Comparison of ENCODE assay signal across 10 mouse cellular contexts in genomic region chr13:21996840-21997185, GRCm38 (mm10). TPM values are rescaled to one million over a fixed set of nuclear protein-coding genes. Genes with fewer than 3 reads are reported as not detected.
DNase-seq lines count a peak whose midpoint lies in the region; ATAC-seq and TF ChIP-seq lines count a peak whose summit lies in the region.
"Had no signal": no experiment of that assay in that cellular context is flagged by ENCODE, and none has a peak within 500 bp of the region (broad histone marks: within the 10 kb centered on the region; RNA-seq: fewer than 3 reads in every experiment).

No protein-coding gene starts in this region.

- no peak for ATAC-seq in lung, embryonic 15.5 days (ENCODE audit: borderline replicate concordance, extremely low read depth, low FRiP score, low TSS enrichment)
- no peak for ATAC-seq in limb, embryonic 11.5 days (ENCODE audit: insufficient number of reproducible peaks, low FRiP score, low TSS enrichment, low read depth)
- no peak for ATAC-seq in erythroid progenitor cell, adult 5-6 weeks (replicated peaks; ENCODE audit: low FRiP score, poor library complexity, severe bottlenecking)

- H3K4me1 ChIP-seq in lung, embryonic 15.5 days: peaks cover 14% of the 10 kb centered on the region
- no peaks in the 10 kb centered on the region for H3K4me1 ChIP-seq in embryonic fibroblast, embryonic 13.5 days (ENCODE audit: control insufficient read depth, insufficient read depth, low read length)
- H3K4me1 ChIP-seq in limb, embryonic 11.5 days (ENCODE audit: control insufficient read depth, insufficient read depth, low read length): peaks cover 10% of the 10 kb centered on the region

- WGBS in lung, embryonic 15.5 days: 2% methylated on average over 13 of the region's 13 CpGs
- WGBS in limb, embryonic 11.5 days: under 1% methylated on average over 13 of the region's 13 CpGs

- no peak for TF ChIP-seq POLR2A in embryonic fibroblast, embryonic 13.5 days (IDR thresholded peaks at IDR 0.05; ENCODE audit: low read depth, low read length)

- TF ChIP-seq CTCF in embryonic fibroblast, embryonic 13.5 days (IDR thresholded peaks at IDR 0.05; ENCODE audit: borderline replicate concordance, insufficient read depth, low read length): no peak

- peak overlapping the region; percentile 60 for H3K4me2 ChIP-seq in lung, embryonic 15.5 days
- peak overlapping the region; percentile 45 for H3K4me2 ChIP-seq in limb, embryonic 11.5 days (ENCODE audit: low read depth, severe bottlenecking)

- no peaks in the 10 kb centered on the region for H3K36me3 ChIP-seq in lung, embryonic 15.5 days
- no peaks in the 10 kb centered on the region for H3K36me3 ChIP-seq in limb, embryonic 11.5 days (ENCODE audit: control insufficient read depth, insufficient read depth, low read length)
- no peaks in the 10 kb centered on the region for H3K36me3 ChIP-seq in splenic B cell, adult 2 months (ENCODE audit: control insufficient read depth, insufficient read depth, low read length, poor library complexity, severe bottlenecking)

- no peak for DNase-seq in lung, postnatal 25 days (ENCODE audit: low spot score)
- peak; percentile 54 for DNase-seq in limb, embryonic 11.5 days (ENCODE audit: low spot score)
- DNase-seq in splenic B cell, adult 2 months (ENCODE audit: low read depth, low spot score): peak; percentile 20
- no peak for DNase-seq in spleen, postnatal 10 days (ENCODE audit: low spot score in 2 of 2)
- no peak for DNase-seq in adrenal gland, adult 8-10 months
- DNase-seq: adrenal gland, postnatal 25 days; kidney, adult 9 months had no signal

- H3K4me3 ChIP-seq in lung, embryonic 15.5 days: peak overlapping the region; percentile 31
- H3K4me3 ChIP-seq in embryonic fibroblast, embryonic 13.5 days (ENCODE audit: insufficient read depth, low read length): peak overlapping the region; percentile 72
- peak overlapping the region; percentile 23 for H3K4me3 ChIP-seq in limb, embryonic 11.5 days (ENCODE audit: low read depth, low read length)

- H3K27me3 ChIP-seq in lung, embryonic 15.5 days: peaks cover 68% of the 10 kb centered on the region
- H3K27me3 ChIP-seq in limb, embryonic 11.5 days (ENCODE audit: control insufficient read depth, insufficient read depth, low read length): peaks cover 55% of the 10 kb centered on the region
- H3K27me3 ChIP-seq in splenic B cell, adult 2 months (ENCODE audit: control insufficient read depth, insufficient read depth, low read length, poor library complexity, severe bottlenecking): peaks cover 3% of the 10 kb centered on the region; the same call in 1 of the 2 replicates

- H3K9ac ChIP-seq in lung, embryonic 15.5 days: no peak overlapping the region
- H3K9ac ChIP-seq in limb, embryonic 11.5 days (ENCODE audit: low read length): no peak overlapping the region

- H3K27ac ChIP-seq in lung, embryonic 15.5 days: no peak overlapping the region
- no peak overlapping the region for H3K27ac ChIP-seq in embryonic fibroblast, embryonic 13.5 days (ENCODE audit: insufficient read depth, low read length)
- H3K27ac ChIP-seq in limb, embryonic 11.5 days (replicated peaks; ENCODE audit: low read depth, low read length): no peak overlapping the region

- no peaks in the 10 kb centered on the region for H3K9me3 ChIP-seq in lung, embryonic 15.5 days
- no peaks in the 10 kb centered on the region for H3K9me3 ChIP-seq in limb, embryonic 11.5 days (ENCODE audit: control insufficient read depth, low read length)

RNA-seq across cellular contexts. Expression of gene Prss16, which starts 12.7 kb away (rescaled TPM):
- 11.2 and 36.4 TPM in 2 replicates for polyA plus RNA-seq in lung, embryonic 15.5 days (2015; fragmentation: Nextera tagmentation; extraction: Ambion mirVana)
- polyA plus RNA-seq in embryonic fibroblast, embryonic 13.5 days (2011; ENCODE audit: insufficient read length, low read depth, missing spikeins): 0.37 and 0.98 TPM in 2 replicates
- 0.20 and 0.21 TPM in 2 replicates for polyA plus RNA-seq in limb, embryonic 11.5 days (2014; fragmentation: Nextera tagmentation; extraction: Ambion mirVana)
- 4.0 TPM in 1 of 2 replicates, not detected in the other for total RNA-seq in erythroid progenitor cell, adult 5-6 weeks (2015; ENCODE audit: low replicate concordance)
- not detected in 2 replicates for total RNA-seq in erythroid progenitor cell, adult 5-6 weeks (2017; ENCODE audit: low replicate concordance)
- total RNA-seq in adrenal gland, adult 8-10 months (2022): under 1 TPM in 2 of 4 experiments, not detected in 2; 0.63 to 0.70 TPM
- total RNA-seq: adrenal gland, postnatal 25 days had no signal

RNA-seq across cellular contexts. Expression of gene Pom121l2, which starts 15.8 kb away (rescaled TPM):
- 0.09 and 0.32 TPM in 2 replicates for polyA plus RNA-seq in lung, embryonic 15.5 days (2015; fragmentation: Nextera tagmentation; extraction: Ambion mirVana)
- polyA plus RNA-seq in embryonic fibroblast, embryonic 13.5 days (2011; ENCODE audit: insufficient read length, low read depth, missing spikeins): 0.23 and 0.32 TPM in 2 replicates
- 0.31 and 0.38 TPM in 2 replicates for polyA plus RNA-seq in limb, embryonic 11.5 days (2014; fragmentation: Nextera tagmentation; extraction: Ambion mirVana)
- total RNA-seq in erythroid progenitor cell, adult 5-6 weeks (2015; ENCODE audit: low replicate concordance): not detected in 2 replicates
- total RNA-seq in erythroid progenitor cell, adult 5-6 weeks (2017; ENCODE audit: low replicate concordance): not detected in 2 replicates
- total RNA-seq in adrenal gland, adult 8-10 months (2022): not detected
- total RNA-seq: adrenal gland, postnatal 25 days had no signal

RNA-seq across cellular contexts. Expression of gene Hist1h2ah, which starts 38.6 kb away (rescaled TPM):
- polyA plus RNA-seq in lung, embryonic 15.5 days (2015; fragmentation: Nextera tagmentation; extraction: Ambion mirVana): 8.1 and 8.2 TPM in 2 replicates
- polyA plus RNA-seq in embryonic fibroblast, embryonic 13.5 days (2011; ENCODE audit: insufficient read length, low read depth, missing spikeins): 1.3 TPM in 1 of 2 replicates, not detected in the other
- 5.5 and 22.0 TPM in 2 replicates for polyA plus RNA-seq in limb, embryonic 11.5 days (2014; fragmentation: Nextera tagmentation; extraction: Ambion mirVana)
- 4.6 TPM in 1 of 2 replicates, not detected in the other for total RNA-seq in erythroid progenitor cell, adult 5-6 weeks (2015; ENCODE audit: low replicate concordance)
- 2,615 and 4,600 TPM in 2 replicates for total RNA-seq in erythroid progenitor cell, adult 5-6 weeks (2017; ENCODE audit: low replicate concordance)
- 10 to 100 TPM in 2 of 4 experiments, 1 to 10 TPM in 1, not detected in 1; 6.0 to 18.5 (median 12.6) TPM for total RNA-seq in adrenal gland, adult 8-10 months (2022)

RNA-seq across cellular contexts. Expression of gene Hist1h2bk, which starts 38.9 kb away (rescaled TPM):
- polyA plus RNA-seq in lung, embryonic 15.5 days (2015; fragmentation: Nextera tagmentation; extraction: Ambion mirVana): 7.0 and 7.4 TPM in 2 replicates
- 16.3 and 22.3 TPM in 2 replicates for polyA plus RNA-seq in embryonic fibroblast, embryonic 13.5 days (2011; ENCODE audit: insufficient read length, low read depth, missing spikeins)
- polyA plus RNA-seq in limb, embryonic 11.5 days (2014; fragmentation: Nextera tagmentation; extraction: Ambion mirVana): 13.8 and 14.0 TPM in 2 replicates
- total RNA-seq in erythroid progenitor cell, adult 5-6 weeks (2015; ENCODE audit: low replicate concordance): 206 and 707 TPM in 2 replicates
- 2,593 and 2,906 TPM in 2 replicates for total RNA-seq in erythroid progenitor cell, adult 5-6 weeks (2017; ENCODE audit: low replicate concordance)
- 10 to 100 TPM; 22.5 to 31.6 (median 25.4) TPM for total RNA-seq in adrenal gland, adult 8-10 months (2022)

RNA-seq across cellular contexts. Expression of gene Hist1h4i, which starts 44.3 kb away (rescaled TPM):
- 27.2 and 29.1 TPM in 2 replicates for polyA plus RNA-seq in lung, embryonic 15.5 days (2015; fragmentation: Nextera tagmentation; extraction: Ambion mirVana)
- 5.6 and 9.1 TPM in 2 replicates for polyA plus RNA-seq in embryonic fibroblast, embryonic 13.5 days (2011; ENCODE audit: insufficient read length, low read depth, missing spikeins)
- polyA plus RNA-seq in limb, embryonic 11.5 days (2014; fragmentation: Nextera tagmentation; extraction: Ambion mirVana): 29.4 and 30.2 TPM in 2 replicates
- total RNA-seq in erythroid progenitor cell, adult 5-6 weeks (2015; ENCODE audit: low replicate concordance): 116 and 173 TPM in 2 replicates
- total RNA-seq in erythroid progenitor cell, adult 5-6 weeks (2017; ENCODE audit: low replicate concordance): 364 and 489 TPM in 2 replicates
- total RNA-seq in adrenal gland, adult 8-10 months (2022): 10 to 100 TPM; 42.6 to 80.0 (median 56.7) TPM

Comparison
In these comparisons a context has a peak if more than half of its experiments do, and no peak if none do; other contexts are left out.
1. DNase-seq: peak in limb, embryonic 11.5 days (single experiment) and splenic B cell, adult 2 months (single experiment); none in lung, postnatal 25 days (single experiment), spleen, postnatal 10 days (0 of 2) and adrenal gland, adult 8-10 months (single experiment).
2. Peak in every context shown above with its lines, with median percentiles within 50 percentile points of each other: H3K4me3 ChIP-seq.